Mouse (Mus musculus) neural tube, embryonic 11.5 days (tissue): ENCODE results near the gene Coq9. TPM values are rescaled to one million over a fixed set of nuclear protein-coding genes. Genes with fewer than 3 reads are reported as not detected.

Experiments
- ATAC-seq: fragments of 200-750 bp; cut with Nextera tagmentation; 2 replicates; pipeline ENCODE4 v1.8.0; 2017; ENCODE audit warnings: moderate number of reproducible peaks, mild to moderate bottlenecking, moderate TSS enrichment, moderate library complexity; ENCODE audit not compliant: insufficient read depth, low FRiP score, low TSS enrichment
- DNase-seq: peaks from one replicate; pipeline ENCODE4 v3.0.0-alpha.2; 2015; ENCODE audit warnings: low spot score
- H3K27ac ChIP-seq: fragments of 300-500 bp; sonication (generic); 2 replicates; pipeline ENCODE4 v1.5.1; 2014; ENCODE audit warnings: low read depth, mild to moderate bottlenecking, low read length
- H3K27me3 ChIP-seq: fragments of 300-500 bp; sonication (generic); 2 replicates; pipeline ENCODE4 v1.6.1; 2014; ENCODE audit warnings: mild to moderate bottlenecking, low read length, mixed read lengths; ENCODE audit not compliant: control insufficient read depth, insufficient read depth
- H3K36me3 ChIP-seq: fragments of 300-500 bp; sonication (generic); 2 replicates; pipeline ENCODE4 v1.6.1; 2014; ENCODE audit warnings: mild to moderate bottlenecking, low read length, moderate library complexity, mixed read lengths; ENCODE audit not compliant: control insufficient read depth, insufficient read depth
- H3K4me1 ChIP-seq: fragments of 300-500 bp; sonication (generic); 2 replicates; pipeline ENCODE4 v1.6.1; 2014; ENCODE audit warnings: low read length, mixed read lengths; ENCODE audit not compliant: control insufficient read depth, insufficient read depth
- H3K4me2 ChIP-seq: fragments of 300-500 bp; sonication (generic); 2 replicates; pipeline ENCODE4 v1.6.1; 2014; ENCODE audit warnings: low read depth, mild to moderate bottlenecking, moderate library complexity
- H3K4me3 ChIP-seq: fragments of 300-500 bp; sonication (generic); 2 replicates; pipeline ENCODE4 v1.5.1; 2014; ENCODE audit warnings: low read depth, low read length
- H3K9ac ChIP-seq: fragments of 300-500 bp; sonication (generic); 2 replicates; pipeline ENCODE4 v1.6.1; 2014; ENCODE audit warnings: mild to moderate bottlenecking, low read length
- H3K9me3 ChIP-seq: fragments of 300-500 bp; sonication (generic); 2 replicates; pipeline ENCODE4 v1.6.1; 2016; ENCODE audit warnings: low read length; ENCODE audit not compliant: control insufficient read depth
- WGBS: fragments of 180-500 bp; shearing (Covaris S2); extraction: QIAGEN DNeasy Blood & Tissue Kit; methylation state at CpG from one replicate; pipeline ENCODE4 v1.1.7; 2014; 5-methylcytosine and 5-hydroxymethylcytosine counted together
- polyA plus RNA-seq: library from polyadenylated mRNA; unstranded; fragments of >200 nt; fragmentation: Nextera tagmentation; extraction: Ambion mirVana; gene quantifications from 2 replicates; pipeline ENCODE4 v1.2.1, GENCODE M21; 2014

The Coq9 gene
- polyA plus RNA-seq, 1 experiment from 2014 or later = 59.3 TPM

DNA sequence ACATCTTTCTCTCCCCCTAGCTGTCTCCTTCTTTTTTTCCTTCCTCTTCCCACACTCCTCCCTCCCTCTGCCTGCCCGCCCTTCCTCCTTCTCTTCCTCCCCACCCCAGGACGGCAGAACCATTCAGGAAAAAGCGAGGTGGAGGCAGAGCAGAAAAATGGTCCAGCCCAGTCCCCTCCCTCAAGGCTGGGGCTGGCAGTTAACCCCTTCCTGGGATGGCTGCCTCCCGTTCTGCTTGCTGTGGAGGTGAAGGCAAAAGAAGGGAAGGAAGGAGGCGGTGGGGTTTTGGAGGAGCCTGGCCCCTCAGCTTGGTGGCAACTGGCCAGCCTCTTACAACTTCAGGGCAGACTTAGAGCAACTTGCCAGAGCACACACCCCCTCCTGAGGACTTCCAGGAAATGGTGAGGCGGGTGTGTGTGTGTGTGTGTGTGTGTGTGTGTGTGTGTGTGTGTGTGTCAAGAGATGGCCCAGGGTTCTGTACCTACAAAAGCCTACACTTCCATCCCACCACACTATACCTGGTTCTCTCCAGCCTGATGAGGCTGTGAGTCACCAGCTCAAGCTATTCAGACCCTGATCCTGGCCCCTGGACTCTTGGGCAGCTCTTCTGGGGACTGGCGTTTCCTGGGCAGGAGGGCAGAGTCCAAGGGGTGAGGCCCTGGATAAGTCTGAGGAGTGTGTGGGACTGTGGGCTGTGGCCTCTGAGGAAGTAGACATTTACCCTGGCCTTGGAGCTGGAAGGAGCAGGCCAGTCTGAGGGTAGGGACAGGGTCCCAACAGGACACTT lies 33.2 kb downstream of the Coq9 start:
- peak; percentile 58 for ATAC-seq
- no peak overlapping the region for H3K27ac ChIP-seq

DNA sequence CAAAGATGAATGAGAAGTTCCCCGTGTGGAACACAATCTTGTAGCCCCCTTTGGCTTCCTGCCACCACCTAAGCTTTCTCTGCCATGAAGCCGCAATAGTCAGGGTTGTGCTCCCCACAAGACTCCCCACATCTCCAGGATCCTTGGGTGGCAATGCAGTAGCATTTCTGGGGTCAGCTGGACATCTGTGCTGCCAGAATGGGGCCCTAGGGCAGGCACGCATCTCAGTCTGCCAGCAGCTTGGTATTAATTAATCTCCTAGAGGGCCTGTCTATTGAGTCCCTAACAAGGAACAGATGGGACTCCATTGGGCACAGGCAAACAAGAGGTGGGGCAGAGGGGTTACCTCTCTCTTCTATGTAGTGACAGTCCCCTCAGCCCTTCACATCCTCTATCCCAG lies 34.0 kb downstream of the Coq9 start:
- no peak for ATAC-seq
- Histone ChIP-seq H3K4me1 (peaks cover 20% of the 10 kb centered on the region), H3K9me3 (no peaks in the 10 kb centered on the region), H3K4me2 (0 out of 2 replicates have a peak overlapping the region, but pooled peaks have one; percentile 4), H3K27me3 (peaks cover 14% of the 10 kb centered on the region), H3K27ac (no peak overlapping the region), H3K36me3 (no peaks in the 10 kb centered on the region), H3K9ac (no peak overlapping the region), H3K4me3 (no peak overlapping the region)
- DNase-seq = peak; percentile 23
- 46% methylated on average over 3 of the region's 3 CpGs for WGBS

More for the DNA sequence above, 33.2 kb downstream of the Coq9 start:
- peak; percentile 70 for DNase-seq
- 16% methylated on average over 7 of the region's 7 CpGs for WGBS
- H3K9ac ChIP-seq = peak overlapping the region; percentile 3
- H3K27me3 ChIP-seq = peaks cover 14% of the 10 kb centered on the region
- no peaks in the 10 kb centered on the region for H3K9me3 ChIP-seq
- peaks cover 16% of the 10 kb centered on the region for H3K4me1 ChIP-seq
- peak overlapping the region; percentile 41 for H3K4me3 ChIP-seq
- H3K4me2 ChIP-seq = peak overlapping the region; percentile 66
- no peaks in the 10 kb centered on the region for H3K36me3 ChIP-seq

DNA sequence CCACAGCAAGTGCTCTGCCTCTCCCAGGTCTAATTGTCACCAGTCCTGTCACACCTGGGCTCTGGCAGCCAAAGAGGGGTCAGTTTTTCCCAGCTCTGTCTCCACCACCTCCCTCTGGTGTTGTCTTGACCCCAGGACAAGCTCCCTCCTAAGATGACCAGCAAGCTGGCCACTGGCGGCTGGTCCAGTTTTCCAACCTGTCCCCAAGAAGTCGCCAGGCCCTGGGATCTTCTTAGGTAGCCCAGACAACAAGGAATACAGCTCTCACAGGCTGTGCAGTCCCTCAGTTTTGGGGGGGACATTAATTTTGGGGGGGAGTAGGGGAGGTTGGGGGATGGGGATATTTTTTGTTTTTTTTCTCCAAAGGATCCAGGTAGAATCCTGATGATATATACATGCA lies 34.5 kb downstream of the Coq9 start:
- WGBS = 70% methylated on average over 2 of the region's 2 CpGs
- Histone ChIP-seq H3K27me3 (peaks cover 14% of the 10 kb centered on the region), H3K4me2 (no peak overlapping the region), H3K27ac (no peak overlapping the region), H3K9ac (no peak overlapping the region), H3K9me3 (no peaks in the 10 kb centered on the region), H3K4me3 (no peak overlapping the region), H3K36me3 (no peaks in the 10 kb centered on the region), H3K4me1 (peaks cover 20% of the 10 kb centered on the region)
- no peak for DNase-seq
- no peak for ATAC-seq

DNA sequence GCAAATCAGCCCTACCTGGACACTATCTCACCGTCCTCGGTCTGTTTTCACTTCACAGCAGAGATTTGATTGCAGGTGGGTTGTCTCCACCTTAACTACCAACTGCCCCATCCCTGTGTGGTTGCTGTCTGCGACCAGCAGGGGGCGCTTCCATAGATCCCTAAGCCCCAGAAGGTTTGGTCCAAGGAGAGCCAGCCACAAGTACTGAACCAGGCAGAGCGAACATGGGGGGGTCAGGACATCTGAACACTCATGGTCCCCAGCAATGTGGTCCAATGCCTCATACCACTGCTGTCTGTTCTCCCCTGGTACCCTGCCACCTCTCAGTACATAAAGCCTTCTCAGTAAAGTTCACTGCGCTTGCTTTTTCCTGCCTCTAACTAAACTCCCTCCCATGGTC lies 36.2 kb downstream of the Coq9 start:
- H3K36me3 ChIP-seq = no peaks in the 10 kb centered on the region
- H3K4me1 ChIP-seq = peaks cover 20% of the 10 kb centered on the region
- no peak overlapping the region for H3K27ac ChIP-seq
- ATAC-seq = no peak
- no peak overlapping the region for H3K4me3 ChIP-seq
- no peak overlapping the region for H3K9ac ChIP-seq
- H3K27me3 ChIP-seq = peaks cover 14% of the 10 kb centered on the region
- H3K4me2 ChIP-seq = no peak overlapping the region
- DNase-seq = peak; percentile 70
- WGBS = 15% methylated on average over 6 of the region's 6 CpGs
- no peaks in the 10 kb centered on the region for H3K9me3 ChIP-seq

DNA sequence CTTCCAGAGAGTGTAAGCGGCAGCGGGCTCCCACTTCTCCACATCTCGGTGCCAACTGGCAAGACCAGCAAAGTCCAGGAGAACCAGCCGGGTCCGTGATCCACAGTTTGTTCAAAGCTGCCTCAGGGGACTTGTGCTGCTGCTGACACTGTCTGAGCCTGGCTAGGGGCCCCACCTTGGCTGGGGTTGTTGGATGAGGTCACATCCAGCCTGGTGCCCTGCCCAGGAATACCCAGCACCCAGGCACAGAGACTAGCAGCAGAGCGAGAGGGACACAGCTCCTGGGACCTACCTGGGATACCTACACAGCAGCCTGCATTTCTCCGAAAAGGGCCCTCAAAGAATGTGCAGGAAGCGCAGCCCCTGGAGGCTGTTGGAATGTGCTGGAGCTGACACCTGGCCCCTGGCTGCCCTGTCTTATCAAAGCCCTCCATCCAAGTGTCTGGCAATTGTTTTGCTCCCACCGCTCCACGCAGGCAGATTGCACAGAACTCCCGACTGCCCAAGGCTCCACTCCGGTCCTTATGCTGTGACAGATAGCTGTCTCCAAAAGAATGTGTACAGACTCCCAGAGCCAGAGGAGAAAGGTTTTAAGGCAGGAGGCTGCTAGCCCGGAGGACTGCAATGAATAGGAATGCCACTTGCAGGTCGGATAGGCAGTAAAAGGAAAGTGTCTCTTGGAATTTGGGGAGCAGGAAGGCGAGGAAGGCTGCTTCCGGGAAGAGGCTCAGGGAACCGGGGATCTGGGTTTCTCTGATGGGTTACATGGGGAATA lies 37.2 kb downstream of the Coq9 start:
- peak overlapping the region; percentile 95 for H3K4me2 ChIP-seq
- no peak overlapping the region for H3K27ac ChIP-seq
- H3K27me3 ChIP-seq = peaks cover 14% of the 10 kb centered on the region
- peaks cover 20% of the 10 kb centered on the region for H3K4me1 ChIP-seq
- H3K4me3 ChIP-seq = peak overlapping the region; percentile 58
- WGBS = 20% methylated on average over 17 of the region's 17 CpGs
- no peaks in the 10 kb centered on the region for H3K36me3 ChIP-seq
- no peak for DNase-seq
- H3K9me3 ChIP-seq = no peaks in the 10 kb centered on the region
- peak overlapping the region; percentile 61 for H3K9ac ChIP-seq
- ATAC-seq = no peak

DNA sequence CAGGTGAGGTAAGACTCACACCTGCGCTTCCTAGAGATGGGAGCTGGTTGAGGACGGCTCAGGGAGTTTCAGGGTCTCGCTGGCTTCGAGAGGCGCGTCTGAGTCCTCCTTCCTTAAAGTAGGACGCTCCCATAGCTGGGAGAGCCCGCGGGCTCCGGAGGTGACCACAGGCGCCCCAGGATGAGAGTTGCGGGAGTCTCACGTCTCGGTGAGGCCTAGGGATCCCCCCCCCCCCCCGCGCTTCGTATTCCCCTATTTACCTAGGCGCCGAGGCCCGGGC lies 37.7 kb downstream of the Coq9 start:
- Histone ChIP-seq H3K36me3 (no peaks in the 10 kb centered on the region), H3K9ac (peak overlapping the region; percentile 61), H3K9me3 (no peaks in the 10 kb centered on the region), H3K27ac (no peak overlapping the region), H3K4me3 (peak overlapping the region; percentile 58), H3K27me3 (peaks cover 14% of the 10 kb centered on the region), H3K4me1 (peaks cover 20% of the 10 kb centered on the region), H3K4me2 (peak overlapping the region; percentile 95)
- 0% methylated on average over 14 of the region's 20 CpGs for WGBS
- DNase-seq (no peak), ATAC-seq (peak; percentile 28; the same call in 1 of the 2 replicates)

DNA sequence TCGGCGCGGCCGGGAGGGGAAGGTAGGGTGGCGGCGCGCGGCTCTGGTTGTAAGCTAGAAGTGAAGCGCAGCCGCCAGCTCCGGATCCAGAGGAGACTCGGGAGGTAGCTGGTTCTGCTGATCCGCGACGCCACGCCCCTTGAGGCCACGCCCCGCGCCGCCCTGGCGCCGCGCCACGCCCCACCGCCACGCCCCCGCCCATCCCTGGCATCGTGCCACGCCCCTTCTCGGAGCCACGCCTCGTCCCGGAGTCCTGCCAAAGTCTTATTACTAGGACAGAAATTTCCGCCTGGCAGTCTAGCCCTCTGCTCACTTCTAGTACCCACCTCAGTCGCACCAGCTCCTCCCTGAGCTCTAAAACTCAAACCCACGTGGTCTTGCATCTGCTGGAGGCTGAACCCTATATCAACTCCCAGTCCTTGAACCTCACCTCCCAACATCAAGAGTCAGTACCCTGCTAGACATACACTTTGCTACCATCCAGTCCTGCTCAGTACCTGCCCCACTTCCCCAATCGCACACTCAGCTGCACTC lies 38.1 kb downstream of the Coq9 start, which contains the start of gene Dok4:
Gene Dok4 (minus strand): TSS at position 134 of the 534 bp plus-strand sequence.
- H3K27me3 ChIP-seq = peaks cover 14% of the 10 kb centered on the region

DNA sequence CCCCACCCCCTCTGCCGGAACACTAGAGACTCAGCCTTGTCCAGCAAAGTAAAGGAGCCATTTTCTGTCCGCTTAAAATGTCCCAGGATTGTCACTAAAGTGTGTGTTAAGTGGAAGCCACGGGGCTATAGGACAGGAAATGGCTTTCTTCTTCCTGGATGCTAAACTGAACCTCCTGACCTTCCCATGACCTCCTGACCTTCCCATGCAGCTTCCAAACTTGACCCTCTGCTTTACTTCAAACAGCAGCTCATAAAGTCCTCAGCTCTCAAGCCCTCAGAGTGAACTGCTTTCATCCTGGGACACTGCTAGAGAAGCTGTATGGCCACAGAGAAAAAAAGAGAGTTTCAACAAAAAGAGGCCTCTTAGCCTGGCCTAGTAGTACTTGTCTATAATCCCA lies 38.7 kb downstream of the Coq9 start:
- Histone ChIP-seq H3K9me3 (no peaks in the 10 kb centered on the region), H3K27me3 (peaks cover 14% of the 10 kb centered on the region), H3K4me1 (peaks cover 20% of the 10 kb centered on the region), H3K4me3 (no peak overlapping the region), H3K36me3 (no peaks in the 10 kb centered on the region), H3K9ac (no peak overlapping the region), H3K4me2 (no peak overlapping the region), H3K27ac (no peak overlapping the region)
- WGBS = 48% methylated on average over 3 of the region's 3 CpGs
- DNase-seq = no peak
- no peak for ATAC-seq

More for the DNA sequence above, 38.1 kb downstream of the Coq9 start, which contains the start of gene Dok4:
- Histone ChIP-seq H3K4me1 (peaks cover 20% of the 10 kb centered on the region), H3K9ac (peak within 1 kb of the TSS; percentile 61), H3K4me3 (peak within 1 kb of the TSS; percentile 58), H3K36me3 (no peaks in the 10 kb centered on the region), H3K27ac (no peak within 1 kb of the TSS), H3K4me2 (peak within 1 kb of the TSS; percentile 95), H3K9me3 (no peaks in the 10 kb centered on the region)
- ATAC-seq (peak; percentile 64), DNase-seq (peak; percentile 86)
- WGBS = 2% methylated on average over 20 of the region's 37 CpGs
